Mouse (Mus musculus): ENCODE results near the gene Tmem53.

Gene Tmem53

GRCm38 (mm10) chr4:117251801-117252316 lies at the start of gene Tmem53, which contains the start of gene Armh1:
Gene Tmem53 (plus strand): TSS chr4:117251951.
Gene Armh1 (minus strand): TSS chr4:117252125.
- DNase-seq (ENCODE audit: low spot score in 2 of 2), result peak; percentile 73 to 83

- peak in 1 of 2 experiments; percentile 30 for DNase-seq (ENCODE audit: low spot score in 2 of 2)
Observed at GRCm38 (mm10) chr4:117202046-117202991, 49.4 kb upstream of the Tmem53 start.

- no peak for DNase-seq (ENCODE audit: low spot score in 2 of 2)
Observed at GRCm38 (mm10) chr4:117202992-117203354, 48.8 kb upstream of the Tmem53 start.

- no peak for DNase-seq (ENCODE audit: low spot score in 2 of 2)
Observed at GRCm38 (mm10) chr4:117209592-117209991, 42.2 kb upstream of the Tmem53 start.

GRCm38 (mm10) chr4:117210147-117211074 lies 41.3 kb upstream of the Tmem53 start:
- DNase-seq (ENCODE audit: low spot score in 2 of 2), result peak; percentile 53 to 80

GRCm38 (mm10) chr4:117214250-117214649 lies 37.5 kb upstream of the Tmem53 start:
- no peak for DNase-seq (ENCODE audit: low spot score in 2 of 2)

DNA sequence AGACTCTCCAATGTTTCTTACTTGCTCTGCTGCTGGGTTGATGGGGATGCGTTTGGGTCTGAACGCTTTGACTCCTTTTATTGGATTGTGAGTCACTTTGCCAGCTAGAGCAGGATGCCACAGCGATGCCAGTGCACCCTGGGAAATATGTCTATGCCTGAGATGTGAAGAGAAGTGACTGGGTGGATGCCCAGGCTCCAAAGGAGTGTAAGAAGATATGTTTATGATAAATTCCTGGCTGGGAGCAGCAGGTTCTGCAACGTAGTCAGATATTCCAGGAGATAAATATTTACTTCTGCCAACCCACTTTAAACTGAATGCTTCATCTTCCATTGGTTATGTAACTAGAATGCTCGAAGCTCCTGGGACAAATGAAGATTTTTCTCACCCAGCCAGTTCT lies 34.7 kb upstream of the Tmem53 start:
- DNase-seq (ENCODE audit: low spot score in 2 of 2), result no peak

DNA sequence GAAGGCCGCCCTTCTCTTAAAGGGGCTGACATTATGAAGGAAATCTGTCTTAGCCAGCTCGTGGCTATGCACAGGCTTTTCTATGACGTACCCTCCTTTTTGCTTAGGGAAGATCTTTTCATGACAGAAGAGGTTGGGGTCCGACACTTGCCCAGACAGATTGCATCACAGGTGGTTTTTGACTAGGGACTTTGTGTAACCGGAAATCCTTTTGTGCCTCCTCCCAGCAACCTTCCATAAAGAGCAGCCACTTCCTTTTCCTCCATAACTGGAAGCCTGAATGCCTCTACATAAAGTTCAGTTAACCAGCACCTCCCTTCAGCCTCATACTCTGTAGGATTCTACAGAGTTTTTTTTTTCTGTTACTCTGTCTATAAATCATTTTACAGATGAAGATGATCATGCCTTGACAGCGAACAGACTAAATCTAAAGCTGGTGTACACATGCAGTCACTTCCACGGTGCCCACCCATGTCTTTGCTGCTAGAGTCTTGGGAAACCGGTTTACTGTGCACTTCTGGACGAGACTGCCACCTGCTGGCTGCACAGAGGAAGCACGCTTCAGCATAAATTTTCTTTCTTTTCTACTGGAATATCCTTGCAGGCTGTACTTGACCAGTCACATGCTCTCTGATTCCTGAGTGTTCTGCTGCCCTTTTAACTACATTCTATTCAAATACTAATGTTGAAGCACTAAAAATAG lies 33.1 kb upstream of the Tmem53 start:
- peak in 1 of 2 experiments; percentile 55 for DNase-seq (ENCODE audit: low spot score in 2 of 2)

GRCm38 (mm10) chr4:117220741-117221515 lies 30.8 kb upstream of the Tmem53 start:
- no peak for DNase-seq (ENCODE audit: low spot score in 2 of 2)

- DNase-seq (ENCODE audit: low spot score in 2 of 2), result no peak
Observed at GRCm38 (mm10) chr4:117221836-117222235, 29.9 kb upstream of the Tmem53 start.

- no peak for DNase-seq (ENCODE audit: low spot score in 2 of 2)
Observed at GRCm38 (mm10) chr4:117223001-117223400, 28.8 kb upstream of the Tmem53 start.

DNA sequence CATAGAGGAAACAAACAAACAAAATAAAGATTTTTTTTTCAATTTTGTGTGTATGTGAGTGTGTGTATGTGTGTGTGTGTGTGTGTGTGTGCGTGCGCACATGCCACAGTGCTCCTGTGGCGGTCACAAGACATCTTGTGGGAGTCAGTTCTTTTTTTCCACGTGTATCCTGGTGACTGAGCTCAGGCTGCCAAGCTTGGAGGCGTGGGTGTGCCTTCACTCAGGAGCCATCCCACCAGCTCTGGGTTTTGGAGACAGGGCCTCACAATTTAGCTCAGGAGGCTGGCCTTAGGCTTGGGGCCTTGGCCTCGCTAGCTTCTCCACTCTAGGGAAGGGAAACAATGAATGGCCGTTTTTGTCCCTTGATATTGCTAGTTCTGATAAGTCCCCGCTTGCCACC lies 27.6 kb upstream of the Tmem53 start:
- no peak for DNase-seq (ENCODE audit: low spot score in 2 of 2)

- no peak for DNase-seq (ENCODE audit: low spot score in 2 of 2)
Observed at GRCm38 (mm10) chr4:117225250-117225649, 26.5 kb upstream of the Tmem53 start.

DNA sequence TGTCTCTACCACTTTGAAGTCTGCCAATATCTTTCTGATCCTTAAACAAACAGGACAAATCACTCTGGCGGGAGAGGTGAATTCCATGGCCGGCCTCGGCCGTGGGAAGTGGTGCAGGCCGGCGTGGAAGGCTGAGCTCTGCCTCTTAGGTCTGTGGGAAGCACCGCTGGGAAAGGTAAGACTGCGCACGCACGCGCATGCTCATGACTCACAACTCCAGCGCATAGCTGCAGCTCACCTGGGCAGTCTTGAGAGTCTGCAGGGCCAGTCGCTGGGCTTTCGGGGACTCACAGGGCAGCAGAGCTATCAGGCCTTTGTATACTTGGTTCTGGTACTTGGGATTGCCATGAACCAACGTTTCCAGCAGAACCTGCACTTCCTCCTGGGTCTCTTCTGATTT lies 22.2 kb upstream of the Tmem53 start:
- no peak for DNase-seq (ENCODE audit: low spot score in 2 of 2)

- DNase-seq (ENCODE audit: low spot score in 2 of 2), result no peak
Observed at GRCm38 (mm10) chr4:117230331-117230730, 21.4 kb upstream of the Tmem53 start.

GRCm38 (mm10) chr4:117231208-117231607 lies 20.5 kb upstream of the Tmem53 start:
- DNase-seq (ENCODE audit: low spot score in 2 of 2), result no peak

GRCm38 (mm10) chr4:117234166-117234741 lies 17.5 kb upstream of the Tmem53 start:
- no peak for DNase-seq (ENCODE audit: low spot score in 2 of 2)

GRCm38 (mm10) chr4:117235822-117236221 lies 15.9 kb upstream of the Tmem53 start:
- DNase-seq (ENCODE audit: low spot score in 2 of 2), result no peak

- no peak for DNase-seq (ENCODE audit: low spot score in 2 of 2)
Observed at GRCm38 (mm10) chr4:117239153-117239552, 12.6 kb upstream of the Tmem53 start.

DNA sequence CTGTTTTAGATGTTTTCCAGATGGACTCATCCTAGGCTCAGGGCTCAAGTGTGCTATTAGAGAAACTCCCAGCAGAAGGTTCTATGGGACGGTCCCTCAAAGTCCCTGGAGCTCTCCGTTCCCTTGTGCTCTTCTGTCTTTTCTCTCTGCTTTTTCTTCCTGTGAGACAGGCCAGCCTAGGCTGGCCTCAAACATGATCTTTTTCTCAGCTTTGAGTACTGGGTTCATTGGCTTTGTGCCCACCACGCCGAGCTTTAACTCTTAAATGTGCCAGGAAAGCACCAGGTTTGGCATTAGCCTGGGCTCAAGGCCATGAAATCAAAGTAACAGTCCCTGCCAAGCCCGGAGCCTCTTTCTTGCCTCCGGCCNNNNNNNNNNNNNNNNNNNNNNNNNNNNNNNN lies 10.9 kb upstream of the Tmem53 start:
- peak; percentile 32 to 72 for DNase-seq (ENCODE audit: low spot score in 2 of 2)
